Mouse (Mus musculus) small intestine, adult 2 months (tissue): ENCODE data around the gene Lhx6.

Source experiments
- CTCF ChIP-seq: fragments of 200-500 bp; IDR thresholded peaks from 2 replicates; pipeline ENCODE4 v1.5.1; 2012; ENCODE audit warnings: low read depth, mild to moderate bottlenecking, control low read depth, inconsistent platforms, low read length, moderate library complexity, mixed read lengths; ENCODE audit not compliant: insufficient replicate concordance, insufficient read length; ENCODE audit errors: extremely low read depth
- POLR2A ChIP-seq: fragments of 200-500 bp; IDR thresholded peaks from 2 replicates; pipeline ENCODE4 v1.6.1; 2012; ENCODE audit warnings: low read depth, mild to moderate bottlenecking, control low read depth, inconsistent platforms, low read length, moderate library complexity

DNA sequence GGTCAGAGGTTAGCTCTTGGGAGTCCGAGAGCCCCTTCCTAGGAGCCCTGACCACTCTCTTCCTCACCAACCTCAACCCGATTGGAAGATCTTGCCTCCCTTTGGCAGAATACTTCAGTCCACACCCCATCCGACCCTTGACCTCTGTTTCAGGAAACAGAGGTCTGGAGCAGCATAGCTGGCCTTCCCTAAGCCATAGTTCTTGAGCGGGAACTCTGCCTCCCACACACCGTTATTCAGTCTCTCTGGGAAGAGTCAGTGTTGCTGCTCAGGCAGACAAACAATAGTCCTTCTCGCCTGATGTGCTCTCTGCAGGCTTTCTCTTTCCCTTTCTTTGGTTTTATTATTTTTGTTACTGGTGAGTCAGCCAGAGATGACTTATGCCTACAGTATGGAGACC, 5.5 kb downstream of the Lhx6 start:
- TF ChIP-seq CTCF (no peak), POLR2A (no peak)
